Mouse (Mus musculus) olfactory bulb, adult 2 months (tissue): ENCODE results near the gene Elavl1.

Experiments
- CTCF ChIP-seq: fragments of 200-500 bp; IDR thresholded peaks from 2 replicates; pipeline ENCODE4 v1.5.1; 2012; ENCODE audit warnings: low read depth, mild to moderate bottlenecking, low read length, moderate library complexity; ENCODE audit not compliant: insufficient read depth
- POLR2A ChIP-seq: fragments of 200-500 bp; IDR thresholded peaks from 2 replicates; pipeline ENCODE4 v1.6.1; 2012; ENCODE audit warnings: mild to moderate bottlenecking, low read depth, low read length, moderate library complexity; ENCODE audit not compliant: insufficient read depth

DNA sequence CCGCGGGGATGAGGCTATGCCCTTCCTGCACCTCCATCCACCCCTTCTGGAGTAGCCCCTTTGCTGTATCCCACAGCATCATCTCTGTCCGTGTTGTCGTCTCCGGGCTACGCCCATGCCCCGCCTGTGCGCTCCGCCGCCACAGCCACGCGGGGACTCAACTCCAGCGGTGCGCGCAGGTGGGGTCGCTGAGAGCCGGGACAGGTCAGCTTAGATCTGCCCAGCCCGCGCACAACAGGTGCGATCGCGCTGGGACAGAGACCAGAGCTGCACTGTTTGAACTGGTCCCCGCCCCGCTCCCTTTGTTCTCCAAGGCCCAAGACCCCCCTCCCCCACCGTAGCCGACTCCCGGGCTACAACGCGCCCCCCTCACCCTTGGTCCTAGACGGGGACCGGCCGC lies 66.5 kb downstream of the Elavl1 start:
- no peak for TF ChIP-seq CTCF
- no peak for TF ChIP-seq POLR2A
